Comparison of ENCODE assay signal across 8 mouse cellular contexts in genomic region chr2:11552297-11552821, GRCm38 (mm10). TPM values are rescaled to one million over a fixed set of nuclear protein-coding genes. Genes with fewer than 3 reads are reported as not detected.
DNase-seq lines count a peak whose midpoint lies in the region; ATAC-seq and TF ChIP-seq lines count a peak whose summit lies in the region.

No protein-coding gene starts in this region.

- peaks cover 13% of the 10 kb centered on the region for H3K4me1 ChIP-seq in heart, embryonic 13.5 days
- H3K4me1 ChIP-seq in cortical plate, adult 2 months (ENCODE audit: control insufficient read depth, insufficient read depth, low read length), result no peaks in the 10 kb centered on the region
- no peaks in the 10 kb centered on the region for H3K4me1 ChIP-seq in kidney, adult 2 months (ENCODE audit: control insufficient read depth, insufficient read depth, low read length)
- H3K4me1 ChIP-seq in midbrain, embryonic 14.5 days (ENCODE audit: control insufficient read depth, insufficient read depth, low read length), result peaks cover 10% of the 10 kb centered on the region

- H3K9ac ChIP-seq in heart, embryonic 13.5 days, result peak overlapping the region; percentile 86
- H3K9ac ChIP-seq in midbrain, embryonic 14.5 days (replicated peaks; ENCODE audit: low read length), result no peak overlapping the region

- no peak for DNase-seq in heart, postnatal 14 days
- peak; percentile 84 for DNase-seq in kidney, adult 2 months
- peak; percentile 24 for DNase-seq in midbrain, embryonic 14.5 days
- DNase-seq in testis, postnatal 10 days (ENCODE audit: low spot score), result no peak
- no peak for DNase-seq in right cerebral cortex, postnatal 36 days (ENCODE audit: low spot score in 2 of 2)
- DNase-seq in left cerebral cortex, postnatal 36 days (ENCODE audit: low spot score in 2 of 2), result no peak

- no peak for TF ChIP-seq CTCF in cortical plate, adult 2 months (IDR thresholded peaks at IDR 0.05; ENCODE audit: extremely low read depth, insufficient read depth, low read length)
- TF ChIP-seq CTCF in kidney, adult 2 months (conservative IDR thresholded peaks at IDR 0.05; ENCODE audit: insufficient read depth, insufficient read length, low read depth, low read length), result no peak

- H3K4me3 ChIP-seq in heart, embryonic 13.5 days, result peak overlapping the region; percentile 71
- H3K4me3 ChIP-seq in cortical plate, adult 2 months (ENCODE audit: insufficient read depth, low read length), result 0 out of 2 replicates have a peak overlapping the region, but pooled peaks have one; percentile 79
- no peak overlapping the region for H3K4me3 ChIP-seq in kidney, adult 2 months (ENCODE audit: insufficient read depth, low read depth, low read length)
- H3K4me3 ChIP-seq in midbrain, embryonic 14.5 days (replicated peaks; ENCODE audit: low read depth, low read length), result peak overlapping the region; percentile 60

- H3K4me2 ChIP-seq in heart, embryonic 13.5 days, result peak overlapping the region; percentile 98
- H3K4me2 ChIP-seq in midbrain, embryonic 14.5 days (ENCODE audit: low read length), result peak overlapping the region; percentile 99

- no peak overlapping the region for H3K27ac ChIP-seq in heart, embryonic 13.5 days (replicated peaks)
- no peak overlapping the region for H3K27ac ChIP-seq in cortical plate, adult 2 months (ENCODE audit: insufficient read depth, low read length)
- H3K27ac ChIP-seq in kidney, adult 2 months (ENCODE audit: insufficient read depth, low read depth, low read length), result no peak overlapping the region
- no peak overlapping the region for H3K27ac ChIP-seq in midbrain, embryonic 14.5 days (replicated peaks; ENCODE audit: low read depth, low read length)

- TF ChIP-seq POLR2A in cortical plate, adult 2 months (IDR thresholded peaks at IDR 0.05; ENCODE audit: extremely low read depth, insufficient read depth, low read length), result no peak
- TF ChIP-seq POLR2A in kidney, adult 2 months (IDR thresholded peaks at IDR 0.05; ENCODE audit: low read depth, low read length), result no peak

- ATAC-seq in heart, embryonic 13.5 days (ENCODE audit: extremely low read depth, insufficient number of reproducible peaks, low FRiP score, low TSS enrichment), result no peak
- peak; percentile 12; the same call in 1 of the 2 replicates for ATAC-seq in midbrain, embryonic 14.5 days (ENCODE audit: low FRiP score, low TSS enrichment)

- no peaks in the 10 kb centered on the region for H3K36me3 ChIP-seq in heart, embryonic 13.5 days
- no peaks in the 10 kb centered on the region for H3K36me3 ChIP-seq in kidney, adult 2 months (ENCODE audit: control insufficient read depth, insufficient read depth, low read length)
- no peaks in the 10 kb centered on the region for H3K36me3 ChIP-seq in midbrain, embryonic 14.5 days (ENCODE audit: control insufficient read depth, insufficient read depth, low read length)

- no peaks in the 10 kb centered on the region for H3K9me3 ChIP-seq in heart, embryonic 13.5 days
- H3K9me3 ChIP-seq in midbrain, embryonic 14.5 days (ENCODE audit: control insufficient read depth, low read length), result no peaks in the 10 kb centered on the region

- peaks cover 18% of the 10 kb centered on the region for H3K27me3 ChIP-seq in heart, embryonic 13.5 days (replicated peaks)
- H3K27me3 ChIP-seq in kidney, adult 2 months (replicated peaks; ENCODE audit: control insufficient read depth, insufficient read depth, low read length), result no peaks in the 10 kb centered on the region
- H3K27me3 ChIP-seq in midbrain, embryonic 14.5 days (ENCODE audit: control insufficient read depth, insufficient read depth, low read length), result peaks cover 14% of the 10 kb centered on the region; the same call in 1 of the 2 replicates

- intact Hi-C loops in heart, postnatal 14 days (cut with DNase I), result no loop called here
- intact Hi-C loops in left cerebral cortex, postnatal 36 days (cut with DNase I), result no loop called here

- WGBS in heart, embryonic 13.5 days, result 20% methylated on average over 9 of the region's 9 CpGs
- WGBS in kidney, adult 2 months, result 29% methylated on average over 9 of the region's 9 CpGs
- 5% methylated on average over 9 of the region's 9 CpGs for WGBS in midbrain, embryonic 14.5 days

RNA-seq across cellular contexts. Expression of gene Pfkfb3, which starts 1.5 kb away (rescaled TPM):
- polyA plus RNA-seq in heart, embryonic 13.5 days (2015; fragmentation: Nextera tagmentation; extraction: Ambion mirVana), result 12.8 and 14.8 TPM in 2 replicates
- total RNA-seq in heart, postnatal 14 days (2021), result 10 to 100 TPM; 11.9 to 14.5 TPM
- polyA plus RNA-seq in cortical plate, adult 2 months (2012; rRNA removed), result 19.4 and 20.6 TPM in 2 replicates
- polyA plus RNA-seq in kidney, adult 2 months (2012; rRNA removed), result 18.3 and 22.2 TPM in 2 replicates
- polyA plus RNA-seq in midbrain, embryonic 14.5 days (2014; fragmentation: Nextera tagmentation; extraction: Ambion mirVana), result 28.7 and 31.4 TPM in 2 replicates
- total RNA-seq in left cerebral cortex, postnatal 36 days (2021), result 10 to 100 TPM; 25.0 to 32.4 TPM

RNA-seq across cellular contexts. Expression of gene Rbm17, which starts 51.6 kb away (rescaled TPM):
- 83.5 and 85.8 TPM in 2 replicates for polyA plus RNA-seq in heart, embryonic 13.5 days (2015; fragmentation: Nextera tagmentation; extraction: Ambion mirVana)
- 10 to 100 TPM; 59.4 to 62.5 TPM for total RNA-seq in heart, postnatal 14 days (2021)
- 93.7 and 104 TPM in 2 replicates for polyA plus RNA-seq in cortical plate, adult 2 months (2012; rRNA removed)
- polyA plus RNA-seq in kidney, adult 2 months (2012; rRNA removed), result 41.3 and 48.7 TPM in 2 replicates
- 118 and 125 TPM in 2 replicates for polyA plus RNA-seq in midbrain, embryonic 14.5 days (2014; fragmentation: Nextera tagmentation; extraction: Ambion mirVana)
- 10 to 100 TPM; 79.2 to 82.2 TPM for total RNA-seq in left cerebral cortex, postnatal 36 days (2021)

Comparison
In these comparisons a context has a peak if more than half of its experiments do, and no peak if none do; other contexts are left out.
1. DNase-seq: peak in kidney, adult 2 months (single experiment) and midbrain, embryonic 14.5 days (single experiment); none in heart, postnatal 14 days (0 of 2), testis, postnatal 10 days (single experiment), right cerebral cortex, postnatal 36 days (0 of 2) and left cerebral cortex, postnatal 36 days (0 of 2).